Mouse (Mus musculus) small intestine, adult 2 months (tissue): ENCODE data around the gene Ufsp1.

Experiments
- CTCF ChIP-seq: fragments of 200-500 bp; IDR thresholded peaks from 2 replicates; pipeline ENCODE4 v1.5.1; 2012; ENCODE audit warnings: low read depth, mild to moderate bottlenecking, control low read depth, inconsistent platforms, low read length, moderate library complexity, mixed read lengths; ENCODE audit not compliant: insufficient replicate concordance, insufficient read length; ENCODE audit errors: extremely low read depth
- POLR2A ChIP-seq: fragments of 200-500 bp; IDR thresholded peaks from 2 replicates; pipeline ENCODE4 v1.6.1; 2012; ENCODE audit warnings: low read depth, mild to moderate bottlenecking, control low read depth, inconsistent platforms, low read length, moderate library complexity

- TF ChIP-seq CTCF (no peak), POLR2A (no peak)
Measured at GRCm38 (mm10) chr5:137313466-137314192, 19.2 kb downstream of the Ufsp1 start.
